Mouse (Mus musculus) G1E (cell line): ENCODE results near the gene Fstl4.

Experiments
- CTCF ChIP-seq: IDR thresholded peaks from 2 replicates; pipeline ENCODE4 v1.5.1; 2012; ENCODE audit warnings: low read depth, low read length, inconsistent platforms, mixed read lengths
- GATA2 ChIP-seq: IDR thresholded peaks from 2 replicates; pipeline ENCODE4 v1.6.1; 2012; ENCODE audit warnings: low read depth, low read length, inconsistent platforms, borderline replicate concordance
- TAL1 ChIP-seq: conservative IDR thresholded peaks from 2 replicates; pipeline ENCODE4 v1.6.1; 2012; ENCODE audit warnings: low read depth, low read length, inconsistent platforms, mixed read lengths

DNA sequence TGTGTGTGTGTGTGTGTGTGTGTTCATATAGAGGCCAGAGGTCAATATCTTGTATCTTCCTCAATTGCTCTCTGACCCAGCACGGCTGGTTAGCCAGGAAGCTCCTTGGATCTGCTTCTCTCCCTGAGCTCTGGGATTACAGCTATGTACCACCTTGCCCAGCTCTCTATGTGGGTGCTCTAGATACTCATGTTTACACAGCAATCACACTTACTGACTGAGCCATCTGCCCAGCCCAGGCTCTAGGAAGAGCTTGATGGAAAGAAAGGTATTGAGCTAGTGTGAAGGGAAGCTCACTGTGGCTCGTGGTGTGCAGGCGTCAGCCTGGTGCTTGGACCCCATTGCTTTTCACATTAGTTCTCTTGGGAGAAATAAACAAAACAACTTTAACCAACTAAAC is 85.6 kb downstream of the Fstl4 start:
- no peak for TF ChIP-seq CTCF
- no peak for TF ChIP-seq GATA2
- no peak for TF ChIP-seq TAL1
